Comparison of ENCODE assay signal across 14 mouse cellular contexts in genomic region chr4:150962231-150962630, GRCm38 (mm10). TPM values are rescaled to one million over a fixed set of nuclear protein-coding genes. Genes with fewer than 3 reads are reported as not detected.
DNase-seq lines count a peak whose midpoint lies in the region; ATAC-seq and TF ChIP-seq lines count a peak whose summit lies in the region.
"Had no signal": no experiment of that assay in that cellular context is flagged by ENCODE, and none has a peak within 500 bp of the region (broad histone marks: within the 10 kb centered on the region; RNA-seq: fewer than 3 reads in every experiment).

No protein-coding gene starts in this region.

- no peak overlapping the region for H3K4me2 ChIP-seq in midbrain, embryonic 13.5 days (replicated peaks)
- H3K4me2 ChIP-seq: heart, embryonic 15.5 days; stomach, embryonic 15.5 days had no signal

- no peak for TF ChIP-seq POLR2A in brain, embryonic 14.5 days (IDR thresholded peaks at IDR 0.05; ENCODE audit: borderline replicate concordance, extremely low read depth, insufficient read depth, insufficient read length, poor library complexity, severe bottlenecking)

- peaks cover 6% of the 10 kb centered on the region; the same call in 1 of the 2 replicates for H3K4me1 ChIP-seq in midbrain, embryonic 13.5 days (replicated peaks)

- ATAC-seq in midbrain, embryonic 13.5 days = no peak
- ATAC-seq: intestine, postnatal 0 days had no signal

- 75% methylated on average over 6 of the region's 6 CpGs for WGBS in midbrain, embryonic 13.5 days

- peaks cover 3% of the 10 kb centered on the region; the same call in 1 of the 2 replicates for H3K27me3 ChIP-seq in midbrain, embryonic 13.5 days
- H3K27me3 ChIP-seq: heart, embryonic 15.5 days; stomach, embryonic 15.5 days had no signal

- H3K36me3 ChIP-seq in midbrain, embryonic 13.5 days = no peaks in the 10 kb centered on the region
- H3K36me3 ChIP-seq: G1E; heart, embryonic 15.5 days; stomach, embryonic 15.5 days had no signal

- no peak overlapping the region for H3K9ac ChIP-seq in midbrain, embryonic 13.5 days (replicated peaks)
- H3K9ac ChIP-seq: heart, embryonic 15.5 days; stomach, embryonic 15.5 days had no signal

- DNase-seq in left cerebral cortex, postnatal 4 days = peak; percentile 25
- no peak for DNase-seq in left cerebral cortex, postnatal 10 days (ENCODE audit: extremely low spot score in 1 of 2, low spot score in 2 of 2)
- DNase-seq in adrenal gland, adult (ENCODE audit: inconsistent age in 2 of 2, low spot score in 1 of 2) = peak; percentile 84 to 92
- peak; percentile 51 for DNase-seq in brain, embryonic 14.5 days (ENCODE audit: low read depth)
- peak; percentile 23 for DNase-seq in lung, postnatal 14 days
- DNase-seq in left cerebral cortex, adult 8-10 months (ENCODE audit: low spot score in 2 of 2) = no peak
- DNase-seq: cerebellum, postnatal 36 days had no signal

- TF ChIP-seq CTCF in brain, embryonic 14.5 days (IDR thresholded peaks at IDR 0.05; ENCODE audit: borderline replicate concordance, extremely low read depth, insufficient read depth, insufficient read length) = no peak

- no peak overlapping the region for H3K27ac ChIP-seq in midbrain, embryonic 13.5 days
- H3K27ac ChIP-seq: heart, embryonic 15.5 days; stomach, embryonic 15.5 days had no signal

- no peaks in the 10 kb centered on the region for H3K9me3 ChIP-seq in midbrain, embryonic 13.5 days
- H3K9me3 ChIP-seq: G1E; heart, embryonic 15.5 days; stomach, embryonic 15.5 days had no signal

- no peak overlapping the region for H3K4me3 ChIP-seq in midbrain, embryonic 13.5 days (replicated peaks)
- H3K4me3 ChIP-seq: heart, embryonic 15.5 days; stomach, embryonic 15.5 days had no signal

- intact Hi-C loops in left cerebral cortex, postnatal 4 days (cut with DNase I) = no loop called here
- intact Hi-C loops in left cerebral cortex, postnatal 10 days (cut with DNase I) = no loop called here

RNA-seq across cellular contexts. Expression of gene Uts2, which starts 34.7 kb away (rescaled TPM):
- not detected for total RNA-seq in left cerebral cortex, postnatal 4 days (2021)
- total RNA-seq in left cerebral cortex, postnatal 10 days (2021) = not detected
- not detected in 2 replicates for polyA plus RNA-seq in brain, embryonic 14.5 days (2012; rRNA removed)
- not detected for total RNA-seq in left cerebral cortex, adult 8-10 months (2022)
- not detected in 2 replicates for polyA plus RNA-seq in midbrain, embryonic 13.5 days (2015; fragmentation: Nextera tagmentation; extraction: Ambion mirVana)
- total RNA-seq: adrenal gland, postnatal 4 days; G1E; left cerebral cortex, postnatal 25 days had no signal
- polyA plus RNA-seq: G1E; heart, embryonic 15.5 days; intestine, postnatal 0 days; stomach, embryonic 15.5 days had no signal

RNA-seq across cellular contexts. Expression of gene Tnfrsf9, which starts 47.9 kb away (rescaled TPM):
- total RNA-seq in left cerebral cortex, postnatal 4 days (2021) = under 1 TPM in 1 of 2 experiments, not detected in 1; 0.24 TPM
- total RNA-seq in left cerebral cortex, postnatal 10 days (2021) = under 1 TPM; 0.36 to 0.47 TPM
- polyA plus RNA-seq in brain, embryonic 14.5 days (2012; rRNA removed) = 0.25 and 0.35 TPM in 2 replicates
- total RNA-seq in left cerebral cortex, adult 8-10 months (2022) = under 1 TPM; 0.37 to 0.55 (median 0.42) TPM
- polyA plus RNA-seq in midbrain, embryonic 13.5 days (2015; fragmentation: Nextera tagmentation; extraction: Ambion mirVana) = 0.12 and 0.16 TPM in 2 replicates

RNA-seq across cellular contexts. Expression of gene Park7, which starts 48.0 kb away (rescaled TPM):
- 100 to 1,000 TPM; 207 to 213 TPM for total RNA-seq in left cerebral cortex, postnatal 4 days (2021)
- 100 to 1,000 TPM; 213 to 216 TPM for total RNA-seq in left cerebral cortex, postnatal 10 days (2021)
- polyA plus RNA-seq in brain, embryonic 14.5 days (2012; rRNA removed) = 268 and 286 TPM in 2 replicates
- 100 to 1,000 TPM; 202 to 227 (median 214) TPM for total RNA-seq in left cerebral cortex, adult 8-10 months (2022)
- polyA plus RNA-seq in midbrain, embryonic 13.5 days (2015; fragmentation: Nextera tagmentation; extraction: Ambion mirVana) = 373 and 377 TPM in 2 replicates

Comparison
In these comparisons a context has a peak if more than half of its experiments do, and no peak if none do; other contexts are left out.
1. DNase-seq: peak in left cerebral cortex, postnatal 4 days (single experiment), adrenal gland, adult (2 of 2), brain, embryonic 14.5 days (single experiment) and lung, postnatal 14 days (single experiment); none in left cerebral cortex, postnatal 10 days (0 of 2) and left cerebral cortex, adult 8-10 months (0 of 2).